Mouse (Mus musculus): ENCODE measurements around the gene Nme7. TPM values are rescaled to one million over a fixed set of nuclear protein-coding genes. Genes with fewer than 3 reads are reported as not detected.

Nme7 gene
- 1 to 10 TPM; 3.9 to 5.4 TPM for total RNA-seq (2023)

DNA sequence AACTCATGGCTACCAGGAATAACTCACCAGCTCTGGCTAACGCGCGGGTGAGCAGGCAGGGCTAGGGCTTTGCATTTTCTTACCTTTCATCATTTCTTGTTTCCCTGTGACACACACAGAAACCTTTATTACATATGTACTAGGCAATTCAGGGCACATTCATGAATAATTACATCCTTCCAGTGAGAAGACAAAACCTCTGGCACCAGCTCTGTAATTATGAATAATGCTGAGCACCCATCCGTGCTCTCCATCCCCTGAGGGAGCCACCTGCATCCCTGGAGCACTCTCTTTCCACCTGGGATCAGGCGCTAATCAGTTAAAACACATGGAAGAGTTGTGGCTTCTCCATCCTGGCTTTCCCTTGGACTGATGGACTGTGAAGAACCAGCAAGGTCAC lies at the start of gene Nme7:
Nme7 (plus strand) TSS at position 301 of the 400 bp plus-strand sequence.

GRCm38 (mm10) chr1:164275455-164275954 lies 28.4 kb upstream of the Nme7 start, which contains the start of gene Ccdc181:
Gene Ccdc181, plus strand, starts transcription at chr1:164275585.

DNA sequence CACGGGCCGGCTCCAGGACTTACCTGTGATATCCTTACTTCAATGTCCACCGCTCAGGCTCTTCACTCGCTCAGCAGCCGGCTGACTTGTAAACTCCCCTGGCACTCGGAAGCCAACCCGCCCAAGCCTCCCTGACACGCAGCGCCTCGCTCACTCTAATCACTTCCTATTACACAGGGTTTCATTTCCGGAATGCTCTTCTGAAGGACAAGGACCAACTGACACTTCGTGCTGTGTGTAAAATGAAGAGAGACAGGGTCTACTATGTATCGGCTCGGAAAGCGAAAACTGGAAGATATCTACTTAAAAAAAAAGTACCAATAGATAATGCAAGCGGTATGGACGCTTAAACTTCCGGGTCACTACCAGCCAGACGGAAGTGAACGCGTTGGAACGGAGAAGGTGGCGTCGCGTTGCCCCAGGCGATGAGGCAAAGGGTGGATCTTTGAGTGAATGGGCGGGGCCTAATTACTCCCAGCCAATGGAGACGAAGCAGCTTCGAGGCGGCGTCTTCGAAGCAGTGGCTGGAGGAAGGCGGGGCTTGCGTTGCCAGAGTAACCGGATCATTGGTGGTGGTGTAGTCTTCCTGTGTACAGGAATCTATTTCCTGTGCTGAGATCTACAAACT lies 3.3 kb downstream of the Nme7 start, which contains the start of gene Blzf1:
Blzf1 (minus strand) TSS at position 366 of the 628 bp plus-strand sequence.

GRCm38 (mm10) chr1:164458245-164458613 lies 154.3 kb downstream of the Nme7 start, which contains the start of gene Atp1b1:
Gene Atp1b1, minus strand, starts transcription at chr1:164458355.

Other genes starting within 250 kb of the Nme7 start
- 100 to 1,000 TPM; 507 to 564 TPM for gene Sell, start 242.1 kb upstream of the Nme7 start, total RNA-seq (2023)
- gene Selp, start 188.9 kb upstream of the Nme7 start, total RNA-seq (2023) = 10 to 100 TPM; 13.9 to 15.7 TPM
- gene F5, start 152.3 kb upstream of the Nme7 start, total RNA-seq (2023) = 10 to 100 TPM; 67.0 to 72.8 TPM
- gene Slc19a2, start 55.1 kb upstream of the Nme7 start, total RNA-seq (2023) = 1 to 10 TPM; 3.9 to 5.4 TPM
- 1 to 10 TPM; 3.4 to 4.0 TPM for gene Ccdc181, start 28.5 kb upstream of the Nme7 start, total RNA-seq (2023)
- gene Blzf1, start 3.4 kb downstream of the Nme7 start, total RNA-seq (2023) = 10 to 100 TPM; 14.3 to 14.7 TPM
- 1 to 10 TPM; 5.2 to 8.5 TPM for gene Atp1b1, start 154.2 kb downstream of the Nme7 start, total RNA-seq (2023)

Measured in neutrophil, adult 59 days (primary cell).